21 mouse cellular contexts compared by ENCODE assay signal in genomic region chr3:32393986-32394385, GRCm38 (mm10). TPM values are rescaled to one million over a fixed set of nuclear protein-coding genes. Genes with fewer than 3 reads are reported as not detected.
DNase-seq lines count a peak whose midpoint lies in the region; ATAC-seq and TF ChIP-seq lines count a peak whose summit lies in the region.
"Had no signal": no experiment of that assay in that cellular context is flagged by ENCODE, and none has a peak within 500 bp of the region (broad histone marks: within the 10 kb centered on the region; RNA-seq: fewer than 3 reads in every experiment).

No protein-coding gene starts in this region.

- H3K27me3 ChIP-seq in liver, embryonic 15.5 days, result no peaks in the 10 kb centered on the region
- H3K27me3 ChIP-seq in liver, embryonic 11.5 days (replicated peaks; ENCODE audit: control insufficient read depth, insufficient read depth, low read length), result no peaks in the 10 kb centered on the region
- H3K27me3 ChIP-seq: embryonic facial prominence, embryonic 13.5 days; forebrain, embryonic 12.5 days; heart, embryonic 13.5 days had no signal

- 72% methylated on average over 8 of the region's 8 CpGs for WGBS in liver, embryonic 15.5 days (ENCODE audit: insufficient replicate concordance)
- WGBS in liver, embryonic 11.5 days, result 84% methylated on average over 8 of the region's 8 CpGs

- intact Hi-C loops in gastrocnemius, adult 2 months (cut with DNase I), result no loop called here

- no peak for DNase-seq in gastrocnemius, adult 2 months
- no peak for DNase-seq in gastrocnemius, postnatal 10 days
- DNase-seq in kidney, adult 8-10 months, result peak; percentile 70 to 72
- DNase-seq in kidney, postnatal 4 days, result no peak
- no peak for DNase-seq in liver, embryonic 11.5 days (ENCODE audit: low spot score)
- peak; percentile 43 for DNase-seq in yolk sac, embryonic 10.5 days (ENCODE audit: low spot score)
- no peak for DNase-seq in cerebellum, postnatal 14 days
- DNase-seq: adrenal gland, postnatal 10 days; B cell, adult 2 months; cerebellum, adult 11 months; cerebellum, adult 8-10 months; cerebellum, postnatal 25 days; gastrocnemius, postnatal 25 days; heart, postnatal 36 days had no signal

- no peaks in the 10 kb centered on the region for H3K9me3 ChIP-seq in liver, embryonic 15.5 days (replicated peaks)
- H3K9me3 ChIP-seq in liver, embryonic 11.5 days (ENCODE audit: control insufficient read depth, low read length), result no peaks in the 10 kb centered on the region
- H3K9me3 ChIP-seq: embryonic facial prominence, embryonic 13.5 days; forebrain, embryonic 12.5 days; G1E; heart, embryonic 13.5 days had no signal

- H3K9ac ChIP-seq in liver, embryonic 15.5 days, result no peak overlapping the region
- no peak overlapping the region for H3K9ac ChIP-seq in liver, embryonic 11.5 days (ENCODE audit: low read depth, low read length)
- H3K9ac ChIP-seq: embryonic facial prominence, embryonic 13.5 days; forebrain, embryonic 12.5 days; heart, embryonic 13.5 days had no signal

- peaks cover 19% of the 10 kb centered on the region for H3K4me1 ChIP-seq in liver, embryonic 15.5 days (replicated peaks)
- peaks cover 5% of the 10 kb centered on the region for H3K4me1 ChIP-seq in liver, embryonic 11.5 days (replicated peaks; ENCODE audit: control insufficient read depth, insufficient read depth, low read length)

- no peak for ATAC-seq in liver, embryonic 15.5 days (ENCODE audit: insufficient read depth)
- ATAC-seq in liver, embryonic 11.5 days (replicated peaks; ENCODE audit: low FRiP score), result no peak
- ATAC-seq: CD4-positive, CD25-positive, alpha-beta regulatory T cell, adult 4 months; forebrain, embryonic 16.5 days had no signal

- no peak overlapping the region for H3K4me3 ChIP-seq in gastrocnemius, adult 2 months
- no peak overlapping the region for H3K4me3 ChIP-seq in liver, embryonic 15.5 days (replicated peaks)
- no peak overlapping the region for H3K4me3 ChIP-seq in liver, embryonic 11.5 days (ENCODE audit: low read depth, low read length)
- H3K4me3 ChIP-seq: embryonic facial prominence, embryonic 13.5 days; forebrain, embryonic 12.5 days; heart, embryonic 13.5 days had no signal

- H3K4me2 ChIP-seq in liver, embryonic 15.5 days, result no peak overlapping the region
- no peak overlapping the region for H3K4me2 ChIP-seq in liver, embryonic 11.5 days
- H3K4me2 ChIP-seq: embryonic facial prominence, embryonic 13.5 days; forebrain, embryonic 12.5 days; heart, embryonic 13.5 days had no signal

- no peaks in the 10 kb centered on the region for H3K36me3 ChIP-seq in liver, embryonic 15.5 days (replicated peaks)
- H3K36me3 ChIP-seq in liver, embryonic 11.5 days (ENCODE audit: control insufficient read depth, insufficient read depth, low read length), result no peaks in the 10 kb centered on the region
- H3K36me3 ChIP-seq: embryonic facial prominence, embryonic 13.5 days; forebrain, embryonic 12.5 days; heart, embryonic 13.5 days had no signal

- TF ChIP-seq CTCF in gastrocnemius, adult 2 months (IDR thresholded peaks at IDR 0.05), result no peak

- peak overlapping the region; percentile 48; the same call in 1 of the 2 replicates for H3K27ac ChIP-seq in gastrocnemius, adult 2 months
- 0 out of 2 replicates have a peak overlapping the region, but pooled peaks have one; percentile 41 for H3K27ac ChIP-seq in liver, embryonic 15.5 days (replicated peaks)
- no peak overlapping the region for H3K27ac ChIP-seq in liver, embryonic 11.5 days (ENCODE audit: low read depth, low read length)
- H3K27ac ChIP-seq: embryonic facial prominence, embryonic 13.5 days; forebrain, embryonic 12.5 days; heart, embryonic 13.5 days had no signal

RNA-seq across cellular contexts. Expression of gene Pik3ca, which starts 3.5 kb away (rescaled TPM):
- 10 to 100 TPM; 40.1 to 63.3 TPM for total RNA-seq in gastrocnemius, adult 2 months (2021)
- 10 to 100 TPM; 46.5 to 52.0 TPM for total RNA-seq in gastrocnemius, postnatal 10 days (2021)
- polyA plus RNA-seq in liver, embryonic 15.5 days (2015; fragmentation: Nextera tagmentation; extraction: Ambion mirVana), result 2.4 and 3.2 TPM in 2 replicates
- polyA plus RNA-seq in liver, embryonic 11.5 days (2014; fragmentation: Nextera tagmentation; extraction: Ambion mirVana), result 8.0 and 9.1 TPM in 2 replicates

RNA-seq across cellular contexts. Expression of gene Zmat3, which starts 28.2 kb away (rescaled TPM):
- 1 to 10 TPM; 6.3 to 9.3 TPM for total RNA-seq in gastrocnemius, adult 2 months (2021)
- 10 to 100 TPM; 11.2 to 13.2 TPM for total RNA-seq in gastrocnemius, postnatal 10 days (2021)
- polyA plus RNA-seq in liver, embryonic 15.5 days (2015; fragmentation: Nextera tagmentation; extraction: Ambion mirVana), result 0.50 and 0.62 TPM in 2 replicates
- polyA plus RNA-seq in liver, embryonic 11.5 days (2014; fragmentation: Nextera tagmentation; extraction: Ambion mirVana), result 1.8 and 2.8 TPM in 2 replicates

Comparison
In these comparisons a context has a peak if more than half of its experiments do, and no peak if none do; other contexts are left out.
1. DNase-seq: peak in kidney, adult 8-10 months (2 of 2) and yolk sac, embryonic 10.5 days (single experiment); none in gastrocnemius, adult 2 months (single experiment), gastrocnemius, postnatal 10 days (single experiment), kidney, postnatal 4 days (0 of 2), liver, embryonic 11.5 days (single experiment) and cerebellum, postnatal 14 days (0 of 2).